Mouse (Mus musculus): ENCODE data around the gene Cdk20. TPM values are rescaled to one million over a fixed set of nuclear protein-coding genes. Genes with fewer than 3 reads are reported as not detected.

The Cdk20 gene
- total RNA-seq, 2 experiments from 2014 or later, result 10.8 to 12.2 TPM

DNA sequence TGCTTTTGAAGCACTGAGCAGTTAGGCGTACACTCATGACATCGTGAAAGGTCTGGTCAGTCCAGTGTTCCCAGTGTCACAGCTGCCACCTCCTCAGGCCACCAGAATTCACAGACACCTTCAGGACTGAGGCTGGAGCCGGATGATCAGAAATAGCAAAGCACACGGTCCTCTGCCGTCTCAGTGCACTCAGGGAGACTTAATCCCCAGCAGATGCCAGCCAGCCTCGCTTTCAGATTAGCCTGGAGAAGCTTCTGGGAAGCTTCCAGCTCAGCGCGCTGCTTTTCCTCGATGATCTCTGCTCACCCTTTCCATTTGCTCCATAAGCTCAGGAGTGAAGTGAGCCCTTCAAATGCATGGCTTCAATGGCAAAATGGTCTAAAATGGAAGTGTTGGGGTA is 33.1 kb downstream of the Cdk20 start:
- intact Hi-C loops (cut with DNase I), result no loop called here
- peak in 1 of 2 experiments; percentile 5 for DNase-seq (ENCODE audit: low spot score in 2 of 2)

DNA sequence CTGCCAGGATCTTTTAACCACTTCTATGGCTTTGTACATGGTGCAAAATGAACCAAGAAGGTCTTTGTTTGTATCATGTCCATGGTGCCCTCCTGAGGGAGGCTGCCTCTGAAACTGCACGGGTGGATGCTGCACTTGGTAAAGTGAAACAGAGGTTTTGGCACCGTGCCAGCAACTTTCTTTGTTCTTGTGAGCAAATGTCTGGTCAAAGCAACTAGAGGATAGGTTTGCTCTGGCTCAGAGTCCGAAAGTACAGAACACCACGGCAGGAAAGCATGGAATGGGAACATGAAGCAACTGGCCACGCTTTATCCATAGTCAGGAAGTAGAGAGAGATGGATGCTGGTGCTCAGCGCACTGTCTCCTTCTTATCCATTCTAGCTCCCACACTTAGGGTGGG is 35.8 kb downstream of the Cdk20 start:
- DNase-seq (ENCODE audit: low spot score in 2 of 2), result no peak
- intact Hi-C loops (cut with DNase I), result no loop called here

DNA sequence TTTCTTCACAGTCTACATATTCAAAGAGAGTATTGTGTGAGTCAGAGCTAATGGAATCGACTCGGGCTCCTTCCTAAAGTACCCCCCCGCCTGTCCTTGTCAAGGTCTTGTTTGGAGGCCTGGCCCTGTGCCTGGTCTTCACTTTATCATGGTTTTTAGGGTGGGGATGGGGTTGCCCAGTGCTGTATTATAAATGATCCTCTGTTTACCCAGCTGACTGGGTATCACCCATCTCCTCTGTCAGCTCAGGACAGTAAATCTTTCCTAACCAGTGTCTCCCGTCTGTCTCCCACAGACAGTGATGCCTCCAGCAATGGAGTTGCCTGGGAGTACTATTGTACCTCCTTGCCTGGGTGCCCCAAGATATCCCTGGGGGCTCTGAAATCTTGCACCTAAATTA is 45.9 kb downstream of the Cdk20 start:
- intact Hi-C loops (cut with DNase I), result no loop called here
- no peak for DNase-seq (ENCODE audit: low spot score in 2 of 2)

DNA sequence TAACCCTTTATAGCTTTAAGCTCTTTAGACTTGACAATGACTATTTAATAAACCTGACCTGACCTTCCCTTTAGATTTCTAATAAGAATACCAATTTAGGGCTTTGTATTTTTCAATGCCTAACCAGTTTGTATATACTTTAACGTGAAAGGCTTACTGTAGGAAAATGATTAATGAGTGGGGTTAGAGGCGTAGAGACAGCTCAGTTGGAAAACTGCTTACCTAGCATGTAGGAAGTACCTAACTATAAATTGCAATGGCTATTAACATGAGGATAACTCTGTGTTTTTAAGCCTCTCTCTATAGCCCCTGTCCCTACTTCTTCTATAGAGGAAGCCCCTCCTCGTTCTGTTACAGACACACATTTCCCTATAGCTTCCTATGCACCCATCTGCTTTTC is 47.8 kb downstream of the Cdk20 start:
- DNase-seq (ENCODE audit: low spot score in 2 of 2), result no peak
- intact Hi-C loops (cut with DNase I), result no loop called here

DNA sequence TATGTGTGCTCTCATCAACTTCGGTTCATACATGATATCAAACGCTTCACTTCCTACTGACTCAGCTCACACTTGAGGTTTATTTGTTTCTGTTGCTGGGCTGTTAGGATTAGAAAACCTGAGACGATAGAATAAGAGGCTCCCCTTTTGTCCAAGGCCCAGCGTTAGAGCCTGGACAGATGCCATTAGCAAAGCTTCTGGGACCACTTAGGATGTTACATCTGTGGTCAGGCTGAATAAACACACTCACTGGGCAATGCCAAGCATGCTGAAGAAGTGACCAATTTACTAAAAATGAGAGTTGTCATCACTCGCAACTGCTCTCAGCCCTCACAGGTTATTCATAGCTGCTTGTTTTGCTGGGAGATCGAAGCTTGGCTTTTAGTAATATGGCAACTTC is 57.8 kb downstream of the Cdk20 start:
- no peak for DNase-seq (ENCODE audit: low spot score in 2 of 2)
- intact Hi-C loops (cut with DNase I), result no loop called here

Other genes starting within 250 kb of the Cdk20 start
- 10 to 100 TPM; 10.5 to 12.3 TPM for gene Cdc14b, start 157.0 kb upstream of the Cdk20 start, total RNA-seq (2021)
- 10 to 100 TPM; 16.9 to 17.8 TPM for gene Aaed1, start 119.6 kb upstream of the Cdk20 start, total RNA-seq (2021)
- 100 to 1,000 TPM; 136 to 140 TPM for gene Ctsl, start 61.4 kb upstream of the Cdk20 start, total RNA-seq (2021)
- not detected for gene Fam240b, start 65.5 kb downstream of the Cdk20 start, total RNA-seq (2021)

All from left cerebral cortex, postnatal 36 days (tissue).